Mouse (Mus musculus) embryonic facial prominence, embryonic 14.5 days (tissue): Measurements from ENCODE around the gene Col5a1. TPM values are rescaled to one million over a fixed set of nuclear protein-coding genes. Genes with fewer than 3 reads are reported as not detected.

Source experiments
- ATAC-seq: fragments of 200-750 bp; cut with Nextera tagmentation; 2 replicates; pipeline ENCODE4 v1.8.0; 2017; ENCODE audit warnings: low read depth, moderate number of reproducible peaks, moderate TSS enrichment
- DNase-seq: peaks from one replicate; pipeline ENCODE4 v3.0.0-alpha.2; 2015; ENCODE audit warnings: low spot score
- H3K27ac ChIP-seq: fragments of 300-500 bp; sonication (generic); replicated peaks from 2 replicates; pipeline ENCODE4 v1.5.1; 2014; ENCODE audit warnings: low read depth, mild to moderate bottlenecking, low read length, moderate library complexity
- H3K27me3 ChIP-seq: fragments of 300-500 bp; sonication (generic); replicated peaks from 2 replicates; pipeline ENCODE4 v1.6.1; 2014; ENCODE audit warnings: low read length; ENCODE audit not compliant: control insufficient read depth, insufficient read depth
- H3K36me3 ChIP-seq: fragments of 300-500 bp; sonication (generic); 2 replicates; pipeline ENCODE4 v1.6.1; 2014; ENCODE audit warnings: low read length, mixed read lengths; ENCODE audit not compliant: control insufficient read depth, insufficient read depth
- H3K4me1 ChIP-seq: fragments of 300-500 bp; sonication (generic); 2 replicates; pipeline ENCODE4 v1.6.1; 2014; ENCODE audit warnings: antibody characterized with exemption, low read length; ENCODE audit not compliant: control insufficient read depth, insufficient read depth
- H3K4me2 ChIP-seq: fragments of 300-500 bp; sonication (generic); 2 replicates; pipeline ENCODE4 v1.6.1; 2014; ENCODE audit warnings: low read depth, mild to moderate bottlenecking, low read length, moderate library complexity, mixed read lengths
- H3K4me3 ChIP-seq: fragments of 300-500 bp; sonication (generic); 2 replicates; pipeline ENCODE4 v1.5.1; 2014; ENCODE audit warnings: low read depth, mild to moderate bottlenecking, low read length
- H3K9ac ChIP-seq: fragments of 300-500 bp; sonication (generic); 2 replicates; pipeline ENCODE4 v1.6.1; 2014; ENCODE audit warnings: low read depth, mild to moderate bottlenecking, low read length, moderate library complexity, mixed read lengths
- H3K9me3 ChIP-seq: fragments of 300-500 bp; sonication (generic); 2 replicates; pipeline ENCODE4 v1.6.1; 2016; ENCODE audit warnings: low read length; ENCODE audit not compliant: control insufficient read depth
- WGBS: fragments of 180-500 bp; shearing (Covaris S2); extraction: QIAGEN DNeasy Blood & Tissue Kit; methylation state at CpG from one replicate; pipeline ENCODE4 v1.1.7; 2014; 5-methylcytosine and 5-hydroxymethylcytosine counted together
- polyA plus RNA-seq: library from polyadenylated mRNA; unstranded; fragments of >200 nt; fragmentation: Nextera tagmentation; extraction: Ambion mirVana; gene quantifications from 2 replicates; pipeline ENCODE4 v1.2.1, GENCODE M21; 2014

The Col5a1 gene
- 253 and 258 TPM in 2 replicates for polyA plus RNA-seq

GRCm38 (mm10) chr2:27886148-27886551 is at the start of gene Col5a1:
Gene Col5a1, plus strand, starts transcription at chr2:27886425.
- peak; percentile 96 for DNase-seq
- Histone ChIP-seq H3K4me3 (peak within 1 kb of the TSS; percentile 84), H3K27ac (peak within 1 kb of the TSS; percentile 96), H3K9me3 (no peaks in the 10 kb centered on the region), H3K27me3 (no peaks in the 10 kb centered on the region), H3K36me3 (peaks cover 5% of the 10 kb centered on the region; the same call in 1 of the 2 replicates), H3K4me1 (peaks cover 33% of the 10 kb centered on the region), H3K9ac (peak within 1 kb of the TSS; percentile 96), H3K4me2 (peak within 1 kb of the TSS; percentile 81)
- WGBS = 0% methylated on average over 18 of the region's 45 CpGs
- peak; percentile 93 for ATAC-seq

GRCm38 (mm10) chr2:27838112-27838511 is 48.1 kb upstream of the Col5a1 start:
- DNase-seq (peak; percentile 29), ATAC-seq (no peak)
- H3K4me3 ChIP-seq = no peak overlapping the region
- H3K4me2 ChIP-seq = no peak overlapping the region
- H3K27me3 ChIP-seq = no peaks in the 10 kb centered on the region
- H3K36me3 ChIP-seq = no peaks in the 10 kb centered on the region
- no peak overlapping the region for H3K9ac ChIP-seq
- WGBS = 61% methylated on average over 9 of the region's 9 CpGs
- H3K27ac ChIP-seq = peak overlapping the region; percentile 8; the same call in 1 of the 2 replicates
- peaks cover 19% of the 10 kb centered on the region for H3K4me1 ChIP-seq
- no peaks in the 10 kb centered on the region for H3K9me3 ChIP-seq

- Histone ChIP-seq H3K9me3 (no peaks in the 10 kb centered on the region), H3K27ac (peak overlapping the region; percentile 44; the same call in 1 of the 2 replicates), H3K36me3 (no peaks in the 10 kb centered on the region), H3K9ac (no peak overlapping the region; the same call in 1 of the 2 replicates), H3K4me2 (no peak overlapping the region), H3K4me3 (no peak overlapping the region), H3K27me3 (no peaks in the 10 kb centered on the region), H3K4me1 (peaks cover 7% of the 10 kb centered on the region; the same call in 1 of the 2 replicates)
- WGBS = 54% methylated on average over 3 of the region's 3 CpGs
- DNase-seq (no peak), ATAC-seq (no peak)
Observed at GRCm38 (mm10) chr2:27840890-27841289, 45.3 kb upstream of the Col5a1 start.

GRCm38 (mm10) chr2:27842893-27843292 is 43.3 kb upstream of the Col5a1 start:
- 59% methylated on average over 13 of the region's 13 CpGs for WGBS

GRCm38 (mm10) chr2:27844885-27845284 is 41.3 kb upstream of the Col5a1 start:
- DNase-seq (no peak), ATAC-seq (no peak)
- Histone ChIP-seq H3K4me3 (no peak overlapping the region), H3K4me2 (no peak overlapping the region), H3K9me3 (no peaks in the 10 kb centered on the region), H3K36me3 (no peaks in the 10 kb centered on the region), H3K27me3 (no peaks in the 10 kb centered on the region), H3K4me1 (peaks cover 17% of the 10 kb centered on the region; the same call in 1 of the 2 replicates), H3K27ac (no peak overlapping the region), H3K9ac (no peak overlapping the region)
- 86% methylated on average over 4 of the region's 4 CpGs for WGBS

More at GRCm38 (mm10) chr2:27842893-27843292, 43.3 kb upstream of the Col5a1 start:
- Histone ChIP-seq H3K27me3 (no peaks in the 10 kb centered on the region), H3K4me2 (no peak overlapping the region), H3K4me1 (peaks cover 8% of the 10 kb centered on the region; the same call in 1 of the 2 replicates), H3K4me3 (no peak overlapping the region), H3K27ac (no peak overlapping the region; the same call in 1 of the 2 replicates), H3K9ac (no peak overlapping the region), H3K9me3 (no peaks in the 10 kb centered on the region), H3K36me3 (no peaks in the 10 kb centered on the region)
- DNase-seq = peak; percentile 10
- ATAC-seq = peak; percentile 41; the same call in 1 of the 2 replicates

GRCm38 (mm10) chr2:27847001-27847400 is 39.2 kb upstream of the Col5a1 start:
- Histone ChIP-seq H3K27ac (no peak overlapping the region), H3K4me1 (peaks cover 17% of the 10 kb centered on the region; the same call in 1 of the 2 replicates), H3K9me3 (no peaks in the 10 kb centered on the region), H3K27me3 (no peaks in the 10 kb centered on the region), H3K36me3 (no peaks in the 10 kb centered on the region), H3K4me3 (no peak overlapping the region), H3K9ac (no peak overlapping the region), H3K4me2 (no peak overlapping the region)
- ATAC-seq = no peak
- 41% methylated on average over 5 of the region's 5 CpGs for WGBS
- no peak for DNase-seq

- Histone ChIP-seq H3K4me1 (peaks cover 17% of the 10 kb centered on the region; the same call in 1 of the 2 replicates), H3K27ac (peak overlapping the region; percentile 73), H3K36me3 (no peaks in the 10 kb centered on the region)
Observed at GRCm38 (mm10) chr2:27847851-27848435, 38.3 kb upstream of the Col5a1 start.

GRCm38 (mm10) chr2:27848466-27848865 is 37.8 kb upstream of the Col5a1 start:
- Histone ChIP-seq H3K36me3 (no peaks in the 10 kb centered on the region), H3K9ac (no peak overlapping the region), H3K4me2 (no peak overlapping the region), H3K27me3 (no peaks in the 10 kb centered on the region), H3K9me3 (no peaks in the 10 kb centered on the region), H3K4me1 (peaks cover 17% of the 10 kb centered on the region; the same call in 1 of the 2 replicates), H3K27ac (peak overlapping the region; percentile 73), H3K4me3 (no peak overlapping the region)
- ATAC-seq = peak; percentile 65; the same call in 1 of the 2 replicates
- 32% methylated on average over 5 of the region's 5 CpGs for WGBS
- DNase-seq = peak; percentile 91

More at GRCm38 (mm10) chr2:27847851-27848435, 38.3 kb upstream of the Col5a1 start:
- no peak overlapping the region for H3K4me3 ChIP-seq
- no peak overlapping the region for H3K9ac ChIP-seq
- ATAC-seq (peak; percentile 48; the same call in 1 of the 2 replicates), DNase-seq (peak; percentile 59)
- H3K27me3 ChIP-seq = no peaks in the 10 kb centered on the region
- no peak overlapping the region for H3K4me2 ChIP-seq
- 44% methylated on average over 7 of the region's 7 CpGs for WGBS
- no peaks in the 10 kb centered on the region for H3K9me3 ChIP-seq
